Mouse (Mus musculus): Measurements from ENCODE around the gene Rgs5.

Rgs5 gene

GRCm38 (mm10) chr1:169726319-169726718, 71.0 kb downstream of the Rgs5 start:
- no peak for DNase-seq (ENCODE audit: low spot score)

- no peak for DNase-seq (ENCODE audit: low spot score)
Measured at GRCm38 (mm10) chr1:169730599-169731100, 75.3 kb downstream of the Rgs5 start.

- DNase-seq (ENCODE audit: low spot score), result no peak
Measured at GRCm38 (mm10) chr1:169736139-169736538, 80.8 kb downstream of the Rgs5 start.

- no peak for DNase-seq (ENCODE audit: low spot score)
Measured at GRCm38 (mm10) chr1:169737231-169737630, 81.9 kb downstream of the Rgs5 start.

GRCm38 (mm10) chr1:169741147-169741546, 85.8 kb downstream of the Rgs5 start:
- DNase-seq (ENCODE audit: low spot score), result no peak

Data from retina, embryonic 14.5 days (tissue).